Mouse (Mus musculus) megakaryocyte, embryonic 14.5 days (primary cell): ENCODE data around the gene Rsph9.

Experiments used
- FLI1 ChIP-seq: IDR thresholded peaks from 2 replicates; pipeline ENCODE4 v1.6.1; 2012; ENCODE audit warnings: low read length, inconsistent platforms, mixed read lengths
- GATA1 ChIP-seq: IDR thresholded peaks from 3 replicates; pipeline ENCODE4 v1.6.1; 2012; ENCODE audit warnings: mixed read lengths, low read length, inconsistent platforms, borderline replicate concordance

DNA sequence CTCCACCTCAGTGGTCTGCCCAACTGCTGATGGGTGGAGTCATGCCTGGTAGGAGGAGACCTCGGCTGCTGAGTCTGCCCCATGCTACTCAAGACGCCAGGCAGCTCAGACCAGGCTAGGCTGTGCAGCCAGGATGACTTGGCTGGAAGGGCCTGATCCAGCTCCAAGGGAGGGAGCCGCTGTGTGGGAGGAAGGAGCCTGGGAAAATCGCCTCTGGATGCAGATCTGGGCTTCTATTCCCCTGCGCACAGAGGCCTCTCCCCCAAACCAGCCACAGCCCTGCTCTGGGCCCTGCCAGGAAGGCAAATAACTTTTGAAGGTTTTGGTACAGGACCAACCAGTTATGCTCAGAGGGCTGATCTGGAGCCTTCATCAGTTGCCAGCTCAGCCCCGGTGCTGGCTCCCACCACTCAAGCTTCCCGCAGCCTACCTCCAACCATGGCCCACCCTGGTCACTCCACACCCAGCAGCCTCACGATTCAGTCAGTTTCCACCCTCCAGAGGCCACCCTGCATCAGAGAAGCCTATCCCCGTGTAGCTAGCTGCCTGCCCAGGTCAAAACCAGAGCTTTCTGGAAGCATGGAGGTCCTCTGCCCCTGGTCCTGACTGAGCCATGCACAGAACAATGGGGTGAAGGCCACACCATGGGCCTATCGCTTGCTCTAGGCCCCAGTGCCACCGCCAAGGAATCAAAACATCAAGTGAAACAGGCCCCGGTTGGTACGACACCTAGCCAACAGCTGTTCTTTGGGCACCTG is 14.1 kb downstream of the Rsph9 start:
- TF ChIP-seq GATA1 (no peak), FLI1 (no peak)
